ENCODE assay signal across 8 mouse cellular contexts in genomic region chr7:126701559-126702357, GRCm38 (mm10). TPM values are rescaled to one million over a fixed set of nuclear protein-coding genes. Genes with fewer than 3 reads are reported as not detected.
DNase-seq lines count a peak whose midpoint lies in the region; ATAC-seq lines count a peak whose summit lies in the region.

No protein-coding gene starts in this region.

- DNase-seq in heart, postnatal 36 days = no peak
- peak; percentile 30 to 35 for DNase-seq in cerebellum, postnatal 10 days
- DNase-seq in adrenal gland, adult 2 months = no peak
- DNase-seq in testis, postnatal 14 days (ENCODE audit: low spot score) = no peak
- no peak for DNase-seq in gastrocnemius, postnatal 10 days

- ATAC-seq in heart, embryonic 13.5 days (ENCODE audit: extremely low read depth, insufficient number of reproducible peaks, low FRiP score, low TSS enrichment) = no peak
- no peak for ATAC-seq in hindbrain, embryonic 13.5 days (ENCODE audit: low FRiP score)
- ATAC-seq in midbrain, embryonic 15.5 days (replicated peaks) = no peak

- peaks cover 51% of the 10 kb centered on the region for H3K27me3 ChIP-seq in heart, embryonic 13.5 days (replicated peaks)
- H3K27me3 ChIP-seq in hindbrain, embryonic 13.5 days = peaks cover 20% of the 10 kb centered on the region; the same call in 1 of the 2 replicates
- no peaks in the 10 kb centered on the region for H3K27me3 ChIP-seq in midbrain, embryonic 15.5 days (replicated peaks)

- H3K27ac ChIP-seq in heart, embryonic 13.5 days (replicated peaks) = no peak overlapping the region
- H3K27ac ChIP-seq in hindbrain, embryonic 13.5 days = no peak overlapping the region
- H3K27ac ChIP-seq in midbrain, embryonic 15.5 days = no peak overlapping the region

- 50% methylated on average over 24 of the region's 24 CpGs for WGBS in heart, embryonic 13.5 days
- WGBS in hindbrain, embryonic 13.5 days = 54% methylated on average over 24 of the region's 24 CpGs
- WGBS in midbrain, embryonic 15.5 days = 56% methylated on average over 24 of the region's 24 CpGs

- peaks cover 27% of the 10 kb centered on the region for H3K4me1 ChIP-seq in heart, embryonic 13.5 days
- peaks cover 69% of the 10 kb centered on the region for H3K4me1 ChIP-seq in hindbrain, embryonic 13.5 days (replicated peaks)
- H3K4me1 ChIP-seq in midbrain, embryonic 15.5 days = peaks cover 50% of the 10 kb centered on the region

- H3K4me3 ChIP-seq in heart, embryonic 13.5 days = peak overlapping the region; percentile 31
- H3K4me3 ChIP-seq in hindbrain, embryonic 13.5 days = peak overlapping the region; percentile 11
- 0 out of 2 replicates have a peak overlapping the region, but pooled peaks have one; percentile 13 for H3K4me3 ChIP-seq in midbrain, embryonic 15.5 days

- H3K9me3 ChIP-seq in heart, embryonic 13.5 days = no peaks in the 10 kb centered on the region
- no peaks in the 10 kb centered on the region for H3K9me3 ChIP-seq in hindbrain, embryonic 13.5 days
- no peaks in the 10 kb centered on the region for H3K9me3 ChIP-seq in midbrain, embryonic 15.5 days

- H3K4me2 ChIP-seq in heart, embryonic 13.5 days = peak overlapping the region; percentile 61
- H3K4me2 ChIP-seq in hindbrain, embryonic 13.5 days = peak overlapping the region; percentile 73
- peak overlapping the region; percentile 72 for H3K4me2 ChIP-seq in midbrain, embryonic 15.5 days

- peak overlapping the region; percentile 67 for H3K9ac ChIP-seq in heart, embryonic 13.5 days
- peak overlapping the region; percentile 92 for H3K9ac ChIP-seq in hindbrain, embryonic 13.5 days
- H3K9ac ChIP-seq in midbrain, embryonic 15.5 days = peak overlapping the region; percentile 23; the same call in 1 of the 2 replicates

- H3K36me3 ChIP-seq in heart, embryonic 13.5 days = 0 out of 2 replicates have a peak, but pooled peaks cover 6% of the 10 kb centered on the region
- peaks cover 26% of the 10 kb centered on the region for H3K36me3 ChIP-seq in hindbrain, embryonic 13.5 days
- peaks cover 13% of the 10 kb centered on the region for H3K36me3 ChIP-seq in midbrain, embryonic 15.5 days (replicated peaks)

- intact Hi-C loops in heart, postnatal 36 days (cut with DNase I) = no loop called here

RNA-seq across cellular contexts. Expression of gene Coro1a, which starts 5.8 kb away (rescaled TPM):
- polyA plus RNA-seq in heart, embryonic 13.5 days (2015; fragmentation: Nextera tagmentation; extraction: Ambion mirVana) = 11.8 and 16.6 TPM in 2 replicates
- total RNA-seq in heart, postnatal 36 days (2021) = 1 to 10 TPM; 7.8 to 9.9 TPM
- polyA plus RNA-seq in hindbrain, embryonic 13.5 days (2015; fragmentation: Nextera tagmentation; extraction: Ambion mirVana) = 81.4 and 90.1 TPM in 2 replicates
- polyA plus RNA-seq in midbrain, embryonic 15.5 days (2015; fragmentation: Nextera tagmentation; extraction: Ambion mirVana) = 119 and 127 TPM in 2 replicates
- 10 to 100 TPM; 11.6 to 24.3 TPM for total RNA-seq in adrenal gland, adult 2 months (2021)
- polyA plus RNA-seq in adrenal gland, adult 2 months (2012; rRNA removed) = 49.5 and 67.1 TPM in 2 replicates
- 1 to 10 TPM; 5.0 to 7.0 TPM for total RNA-seq in gastrocnemius, postnatal 10 days (2021)

RNA-seq across cellular contexts. Expression of gene Slx1b, which starts 6.2 kb away (rescaled TPM):
- polyA plus RNA-seq in heart, embryonic 13.5 days (2015; fragmentation: Nextera tagmentation; extraction: Ambion mirVana) = 6.9 and 7.1 TPM in 2 replicates
- total RNA-seq in heart, postnatal 36 days (2021) = 1 to 10 TPM; 4.4 to 5.9 TPM
- polyA plus RNA-seq in hindbrain, embryonic 13.5 days (2015; fragmentation: Nextera tagmentation; extraction: Ambion mirVana) = 20.9 and 22.2 TPM in 2 replicates
- 18.3 and 20.9 TPM in 2 replicates for polyA plus RNA-seq in midbrain, embryonic 15.5 days (2015; fragmentation: Nextera tagmentation; extraction: Ambion mirVana)
- 10 to 100 TPM; 11.3 to 13.5 TPM for total RNA-seq in adrenal gland, adult 2 months (2021)
- polyA plus RNA-seq in adrenal gland, adult 2 months (2012; rRNA removed) = 35.0 and 35.7 TPM in 2 replicates
- total RNA-seq in gastrocnemius, postnatal 10 days (2021) = 1 to 10 TPM; 4.2 to 6.1 TPM

RNA-seq across cellular contexts. Expression of gene Bola2, which starts 6.6 kb away (rescaled TPM):
- polyA plus RNA-seq in heart, embryonic 13.5 days (2015; fragmentation: Nextera tagmentation; extraction: Ambion mirVana) = 109 and 124 TPM in 2 replicates
- 10 to 100 TPM; 47.0 to 60.8 TPM for total RNA-seq in heart, postnatal 36 days (2021)
- polyA plus RNA-seq in hindbrain, embryonic 13.5 days (2015; fragmentation: Nextera tagmentation; extraction: Ambion mirVana) = 149 and 154 TPM in 2 replicates
- polyA plus RNA-seq in midbrain, embryonic 15.5 days (2015; fragmentation: Nextera tagmentation; extraction: Ambion mirVana) = 116 and 126 TPM in 2 replicates
- total RNA-seq in adrenal gland, adult 2 months (2021) = 100 to 1,000 TPM; 101 to 104 TPM
- 44.1 and 48.7 TPM in 2 replicates for polyA plus RNA-seq in adrenal gland, adult 2 months (2012; rRNA removed)
- total RNA-seq in gastrocnemius, postnatal 10 days (2021) = 10 to 100 TPM; 53.6 to 54.4 TPM

RNA-seq across cellular contexts. Expression of gene Sult1a1, which starts 25.5 kb away (rescaled TPM):
- 5.8 and 6.2 TPM in 2 replicates for polyA plus RNA-seq in heart, embryonic 13.5 days (2015; fragmentation: Nextera tagmentation; extraction: Ambion mirVana)
- total RNA-seq in heart, postnatal 36 days (2021) = 10 to 100 TPM; 30.3 to 43.0 TPM
- 1.4 and 1.6 TPM in 2 replicates for polyA plus RNA-seq in hindbrain, embryonic 13.5 days (2015; fragmentation: Nextera tagmentation; extraction: Ambion mirVana)
- polyA plus RNA-seq in midbrain, embryonic 15.5 days (2015; fragmentation: Nextera tagmentation; extraction: Ambion mirVana) = 8.3 and 8.9 TPM in 2 replicates
- total RNA-seq in adrenal gland, adult 2 months (2021) = 10 to 100 TPM; 48.1 to 52.7 TPM
- polyA plus RNA-seq in adrenal gland, adult 2 months (2012; rRNA removed) = 29.3 and 34.3 TPM in 2 replicates
- total RNA-seq in gastrocnemius, postnatal 10 days (2021) = 10 to 100 TPM; 13.8 to 24.7 TPM

RNA-seq across cellular contexts. Expression of gene Sgf29, which starts 52.6 kb away (rescaled TPM):
- 27.7 and 28.8 TPM in 2 replicates for polyA plus RNA-seq in heart, embryonic 13.5 days (2015; fragmentation: Nextera tagmentation; extraction: Ambion mirVana)
- 10 to 100 TPM; 21.8 to 25.2 TPM for total RNA-seq in heart, postnatal 36 days (2021)
- polyA plus RNA-seq in hindbrain, embryonic 13.5 days (2015; fragmentation: Nextera tagmentation; extraction: Ambion mirVana) = 53.4 and 56.5 TPM in 2 replicates
- 62.3 and 72.4 TPM in 2 replicates for polyA plus RNA-seq in midbrain, embryonic 15.5 days (2015; fragmentation: Nextera tagmentation; extraction: Ambion mirVana)
- total RNA-seq in adrenal gland, adult 2 months (2021) = 10 to 100 TPM; 39.9 to 49.7 TPM
- polyA plus RNA-seq in adrenal gland, adult 2 months (2012; rRNA removed) = 64.5 and 74.4 TPM in 2 replicates
- 10 to 100 TPM; 21.9 to 22.9 TPM for total RNA-seq in gastrocnemius, postnatal 10 days (2021)

Comparison
In these comparisons a context has a peak if more than half of its experiments do, and no peak if none do; other contexts are left out.
1. H3K9ac ChIP-seq: peak in every context shown above with its lines; median percentile 92 in hindbrain, embryonic 13.5 days; 67 in heart, embryonic 13.5 days; 23 in midbrain, embryonic 15.5 days.
2. DNase-seq: peak in cerebellum, postnatal 10 days (2 of 2); none in heart, postnatal 36 days (0 of 2), adrenal gland, adult 2 months (single experiment), testis, postnatal 14 days (single experiment) and gastrocnemius, postnatal 10 days (single experiment).
3. Peak in every context shown above with its lines, with median percentiles within 50 percentile points of each other: H3K4me2 ChIP-seq and H3K4me3 ChIP-seq.